Mouse (Mus musculus): ENCODE measurements around the gene Rgs6. TPM values are rescaled to one million over a fixed set of nuclear protein-coding genes. Genes with fewer than 3 reads are reported as not detected.

Gene Rgs6
- polyA plus RNA-seq, 3 experiments from 2014 or later = not detected

GRCm38 (mm10) chr12:82880711-82881110 is 292.6 kb downstream of the Rgs6 start:
- no peak for ATAC-seq

GRCm38 (mm10) chr12:82883079-82883478 is 295.0 kb downstream of the Rgs6 start:
- no peak for ATAC-seq

GRCm38 (mm10) chr12:82894971-82895838 is 307.1 kb downstream of the Rgs6 start:
- no peak for ATAC-seq

GRCm38 (mm10) chr12:82905773-82906172 is 317.7 kb downstream of the Rgs6 start:
- ATAC-seq = no peak

- ATAC-seq = no peak
Measured at GRCm38 (mm10) chr12:82910846-82911245, 322.8 kb downstream of the Rgs6 start.

- no peak for ATAC-seq
Measured at GRCm38 (mm10) chr12:82914127-82914526, 326.0 kb downstream of the Rgs6 start.

- no peak for ATAC-seq
Measured at GRCm38 (mm10) chr12:82920146-82920545, 332.1 kb downstream of the Rgs6 start.

- ATAC-seq = no peak
Measured at GRCm38 (mm10) chr12:82921287-82922015, 333.4 kb downstream of the Rgs6 start.

- ATAC-seq = no peak
Measured at GRCm38 (mm10) chr12:82922856-82923506, 334.9 kb downstream of the Rgs6 start.

GRCm38 (mm10) chr12:82932706-82933461 is 344.8 kb downstream of the Rgs6 start:
- ATAC-seq = no peak

- no peak for ATAC-seq
Measured at GRCm38 (mm10) chr12:82935121-82935762, 347.1 kb downstream of the Rgs6 start.

- no peak for ATAC-seq
Measured at GRCm38 (mm10) chr12:82935767-82936166, 347.7 kb downstream of the Rgs6 start.

GRCm38 (mm10) chr12:82940461-82940860 is 352.4 kb downstream of the Rgs6 start:
- no peak for ATAC-seq

- ATAC-seq = no peak
Measured at GRCm38 (mm10) chr12:82946507-82946906, 358.4 kb downstream of the Rgs6 start.

GRCm38 (mm10) chr12:82961111-82961510 is 373.0 kb downstream of the Rgs6 start:
- no peak for ATAC-seq

- ATAC-seq = no peak
Measured at GRCm38 (mm10) chr12:82961852-82962251, 373.8 kb downstream of the Rgs6 start.

- no peak for ATAC-seq
Measured at GRCm38 (mm10) chr12:82970521-82971105, 382.5 kb downstream of the Rgs6 start.

- no peak for ATAC-seq
Measured at GRCm38 (mm10) chr12:82971176-82971575, 383.1 kb downstream of the Rgs6 start.

- ATAC-seq = no peak
Measured at GRCm38 (mm10) chr12:82972661-82973060, 384.6 kb downstream of the Rgs6 start.

GRCm38 (mm10) chr12:82973771-82974170 is 385.7 kb downstream of the Rgs6 start:
- no peak for ATAC-seq

GRCm38 (mm10) chr12:82978275-82978674 is 390.2 kb downstream of the Rgs6 start:
- no peak for ATAC-seq

- no peak for ATAC-seq
Measured at GRCm38 (mm10) chr12:82982716-82983115, 394.6 kb downstream of the Rgs6 start.

All from inflammation-experienced regulatory T-cells, adult 6 months (primary cell).